Mouse (Mus musculus) kidney, postnatal 36 days (tissue): ENCODE measurements at regions not wholly inside any gene's neighbourhood (a gene's known extent, or its start where the extent isn't known, plus 50 kb on each side); places are given as distances from the start of the nearest gene placed in this dataset.

Experiments
- DNase-seq, 2 experiments: peaks; one replicate each; pipeline ENCODE4 v3.0.0; 2021 to 2022; ENCODE audit warnings: mixed read lengths in 2 of 2

- no peak for DNase-seq
Measured at GRCm38 (mm10) chr2:72677731-72678130, 201.8 kb downstream of the Cdca7 start.

DNA sequence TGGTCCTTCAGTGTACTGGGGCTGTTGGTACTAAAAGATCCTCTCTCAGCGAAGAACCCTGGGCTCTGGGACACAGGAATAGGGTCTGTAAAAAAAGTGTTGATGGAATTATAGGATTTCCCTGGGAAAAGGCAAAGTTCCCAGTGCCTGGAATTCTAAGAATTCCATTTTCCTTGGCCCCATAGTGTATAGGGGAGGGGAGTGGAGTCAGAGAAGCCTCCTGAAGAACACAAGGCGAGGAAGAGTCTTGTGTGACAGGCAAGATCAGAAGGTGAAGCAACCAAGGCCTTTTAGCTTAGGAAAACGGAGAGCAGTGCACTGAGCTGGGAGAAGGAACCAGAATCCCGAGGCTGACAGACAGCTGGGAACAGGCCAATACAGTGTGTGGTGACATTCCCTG lies 212.1 kb downstream of the Cdca7 start:
- no peak for DNase-seq

DNA sequence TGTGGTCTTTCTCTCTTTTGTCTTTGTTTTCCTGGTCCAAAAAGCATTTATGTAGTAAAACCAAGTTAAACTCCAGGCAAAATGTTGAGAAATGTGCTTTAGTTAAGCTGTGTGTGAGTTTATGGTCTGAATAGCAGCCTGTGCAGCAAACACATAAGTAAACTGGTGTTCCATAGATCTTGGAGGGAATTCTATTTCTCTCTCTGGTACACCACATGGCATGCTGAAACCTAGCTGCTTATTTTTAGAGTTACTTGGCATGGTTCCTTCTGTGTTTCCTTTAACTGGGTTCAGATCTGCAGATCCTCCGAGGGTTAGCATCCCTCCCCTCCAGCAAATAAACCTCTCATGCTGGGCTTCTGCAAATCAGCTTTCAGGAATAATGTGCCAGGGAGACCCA lies 225.1 kb downstream of the Cdca7 start:
- no peak for DNase-seq

GRCm38 (mm10) chr2:72703238-72703637 lies 227.3 kb downstream of the Cdca7 start:
- DNase-seq = no peak

DNA sequence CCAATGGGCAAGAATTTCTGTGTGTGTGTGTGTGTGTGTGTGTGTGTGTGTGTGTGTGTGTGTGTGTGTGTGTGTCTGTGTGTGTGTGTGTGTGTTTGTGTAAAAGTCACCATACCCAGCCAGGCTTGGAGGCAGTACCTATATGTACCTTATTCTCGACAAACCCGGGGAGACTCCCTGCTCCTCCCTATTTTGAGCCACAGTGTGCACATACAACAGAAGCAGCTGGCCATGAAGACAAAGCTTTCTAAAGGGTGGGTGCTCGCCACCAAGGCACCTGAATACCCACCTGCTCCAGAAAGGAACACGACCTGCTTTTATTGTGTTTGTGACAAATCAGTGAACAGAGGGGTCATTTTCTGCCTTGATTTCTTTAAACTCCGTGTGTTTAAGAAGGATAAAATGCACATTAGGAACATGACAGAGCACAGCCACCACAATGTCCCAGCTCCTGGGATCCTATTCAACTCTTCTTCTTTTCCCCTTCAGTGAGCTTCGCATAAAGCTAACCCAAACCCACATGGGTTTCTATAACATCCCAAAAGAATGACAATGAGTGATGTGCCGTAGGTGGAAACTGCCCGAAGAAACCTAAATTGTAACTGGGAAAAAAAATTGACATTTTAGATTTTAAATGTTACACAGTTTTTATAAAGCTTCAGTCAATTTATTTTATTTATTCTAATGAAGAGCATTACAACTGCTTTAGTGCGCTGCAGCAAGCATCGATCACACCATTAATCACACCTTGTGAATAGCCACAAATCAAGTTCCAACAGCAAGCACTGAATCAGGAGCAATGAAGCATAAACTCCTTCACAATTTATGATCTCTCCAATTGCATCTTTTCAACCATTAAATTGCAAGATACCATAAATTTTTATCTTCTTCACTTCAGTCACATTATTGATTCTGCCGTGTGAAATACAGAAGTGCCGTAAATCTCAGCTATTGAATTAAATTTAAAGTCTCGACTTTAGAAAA lies 232.0 kb downstream of the Cdca7 start:
- DNase-seq = no peak

- no peak for DNase-seq
Measured at GRCm38 (mm10) chr2:72716931-72717330, 241.0 kb downstream of the Cdca7 start.

DNA sequence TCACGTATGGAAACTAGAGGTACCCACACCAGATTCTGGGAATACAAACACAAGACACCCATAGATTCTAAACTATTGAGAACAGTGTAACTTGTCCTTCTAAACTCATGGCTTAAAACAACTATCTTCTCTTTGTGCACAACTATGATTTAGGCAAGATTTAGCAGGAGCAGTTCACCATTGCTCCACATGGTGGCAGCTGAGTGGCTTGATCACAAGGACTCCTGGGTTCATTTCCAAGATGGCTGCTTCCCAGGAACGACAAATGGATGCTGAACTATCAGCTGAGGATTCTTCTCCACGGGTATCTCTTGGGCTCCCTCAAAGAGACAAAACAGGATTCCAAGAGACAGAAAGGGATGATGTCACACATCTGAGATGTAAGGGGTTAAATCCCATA lies 251.5 kb downstream of the Sp3 start:
- DNase-seq = peak; percentile 16 to 59

DNA sequence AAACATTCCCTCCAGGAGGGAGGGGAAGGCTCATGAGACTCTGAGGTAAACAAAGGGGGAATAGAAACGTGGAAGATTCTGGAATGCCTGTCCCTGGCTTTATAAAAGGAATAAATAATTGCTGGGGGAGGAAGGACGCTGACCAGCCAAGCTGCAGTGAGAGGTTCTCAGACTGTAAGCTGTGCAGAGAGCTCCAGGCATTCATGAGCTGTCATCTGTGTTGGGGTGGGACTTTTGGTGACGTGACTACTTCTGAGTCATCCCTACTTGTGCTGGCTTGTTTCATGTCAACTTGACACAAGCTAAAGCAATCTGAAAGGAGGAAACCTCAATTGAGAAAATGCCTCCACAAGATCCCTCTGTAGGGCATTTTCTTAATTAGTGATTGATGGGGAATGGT lies 246.9 kb downstream of the Sp3 start:
- no peak for DNase-seq

GRCm38 (mm10) chr2:72735035-72735434 lies 245.2 kb downstream of the Sp3 start:
- DNase-seq = no peak

DNA sequence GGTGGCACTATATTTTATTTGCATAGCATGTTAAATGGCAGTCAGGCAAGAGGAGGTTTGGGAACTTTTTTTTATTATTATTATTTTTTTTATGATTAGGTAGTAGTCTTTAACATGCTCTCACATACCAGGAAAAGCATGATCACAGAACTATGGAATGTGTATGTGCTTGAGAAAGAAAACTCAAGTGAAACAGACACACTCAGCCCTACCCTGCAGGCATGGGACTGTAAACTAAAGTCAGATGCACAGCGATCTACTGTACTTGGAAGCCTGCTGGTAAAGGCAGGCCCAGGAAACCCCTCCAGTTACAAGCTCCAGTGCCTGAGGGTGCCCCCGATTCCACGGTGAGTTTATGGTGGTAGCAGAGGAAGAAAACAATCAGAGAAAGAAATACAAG lies 243.6 kb downstream of the Sp3 start:
- no peak for DNase-seq

- DNase-seq = peak; percentile 16 to 34
Measured at GRCm38 (mm10) chr2:72740391-72741361, 239.6 kb downstream of the Sp3 start.

DNA sequence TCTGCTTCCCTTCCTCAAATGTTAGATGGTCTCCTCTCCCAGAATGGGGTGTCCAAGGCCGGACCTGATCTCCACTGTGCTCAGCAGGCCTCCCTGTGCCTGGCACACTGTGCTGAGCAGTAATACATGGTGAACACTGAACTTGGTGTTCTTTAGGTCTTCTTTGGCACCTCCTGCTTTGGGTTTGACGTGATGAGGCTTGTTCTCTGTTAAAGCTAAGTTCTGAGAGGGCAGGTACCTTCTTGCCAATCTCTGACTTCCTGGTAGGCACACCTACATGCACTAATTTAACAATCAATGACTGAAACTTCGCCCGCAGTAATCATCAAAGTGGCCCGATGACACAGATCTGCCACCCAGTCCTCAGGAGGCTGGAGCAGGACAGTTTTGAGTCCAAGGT lies 238.5 kb downstream of the Sp3 start:
- DNase-seq = no peak

- DNase-seq = no peak
Measured at GRCm38 (mm10) chr2:72743651-72744050, 236.6 kb downstream of the Sp3 start.

GRCm38 (mm10) chr2:72744901-72745300 lies 235.3 kb downstream of the Sp3 start:
- no peak for DNase-seq

DNA sequence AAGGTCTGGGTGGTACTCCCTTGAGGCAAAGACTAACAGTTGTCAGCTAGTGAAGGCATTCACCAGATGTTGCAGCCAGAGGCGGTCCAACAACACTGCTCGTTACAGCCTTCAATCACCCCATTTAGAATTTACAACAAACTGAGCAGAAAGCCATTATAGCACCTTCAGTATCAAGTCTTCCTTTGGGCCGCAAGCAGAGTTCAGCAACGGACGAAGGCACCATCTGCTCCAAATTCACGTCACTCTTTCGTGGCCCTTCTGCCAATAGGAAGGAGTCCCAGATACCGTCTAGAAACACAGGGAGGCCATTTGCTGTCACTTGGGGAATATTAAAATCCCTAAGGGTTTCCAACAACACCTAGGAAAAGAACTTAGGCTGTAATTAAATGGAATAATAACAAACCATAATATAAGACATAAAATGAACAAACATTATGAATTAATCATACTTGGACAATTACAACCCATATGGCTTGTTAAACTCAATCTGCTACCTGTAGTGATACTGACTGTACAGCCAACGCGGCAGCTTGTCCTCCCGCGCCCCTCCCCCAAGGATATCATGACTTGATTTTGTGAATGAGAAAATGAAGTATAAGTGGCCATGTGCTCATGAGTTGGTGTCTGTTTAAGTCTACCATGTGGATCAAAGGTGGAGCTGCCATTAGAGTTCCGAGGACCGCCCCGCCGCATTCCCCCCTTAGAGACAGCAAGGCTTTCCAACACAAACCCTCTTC lies 233.6 kb downstream of the Sp3 start:
- DNase-seq = no peak

DNA sequence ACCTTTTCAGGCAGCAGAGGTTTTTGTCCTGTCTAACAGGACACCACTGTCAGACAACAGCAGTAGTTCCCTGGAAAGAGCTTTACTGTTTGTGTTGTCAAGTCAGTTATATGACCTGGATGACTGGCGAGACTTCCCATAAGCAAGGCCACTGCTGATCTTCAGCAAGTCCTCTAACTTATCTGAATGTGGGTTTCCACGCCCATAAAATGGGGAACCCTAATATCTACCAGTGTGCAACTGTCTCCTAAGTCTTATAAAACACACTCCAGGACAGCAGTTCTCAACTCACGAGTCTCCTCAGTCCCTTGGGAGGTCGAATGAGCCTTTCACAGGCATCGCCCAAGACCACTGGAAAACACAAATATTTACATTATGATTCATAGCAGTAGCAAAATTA lies 232.9 kb downstream of the Sp3 start:
- DNase-seq = no peak

GRCm38 (mm10) chr2:72749495-72749894 lies 230.8 kb downstream of the Sp3 start:
- no peak for DNase-seq

DNA sequence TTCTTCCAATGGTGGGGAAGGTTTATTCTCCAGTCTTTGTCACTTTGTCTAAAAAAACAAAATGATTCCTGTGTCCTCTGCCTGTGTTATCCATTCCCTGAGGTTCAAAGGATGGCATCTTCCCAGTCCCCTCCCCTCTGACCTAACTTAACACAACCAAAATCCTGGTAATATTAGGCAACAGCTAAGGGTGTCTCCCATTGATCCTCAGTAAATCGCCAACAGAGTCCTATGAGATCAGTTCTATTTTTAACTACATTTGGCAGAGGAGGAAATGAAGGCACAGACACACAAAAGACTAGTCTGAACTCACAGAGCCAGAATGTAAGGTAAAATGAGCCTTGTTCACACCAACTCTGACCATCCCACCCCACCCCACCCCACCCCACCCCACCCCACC lies 228.8 kb downstream of the Sp3 start:
- DNase-seq = no peak

DNA sequence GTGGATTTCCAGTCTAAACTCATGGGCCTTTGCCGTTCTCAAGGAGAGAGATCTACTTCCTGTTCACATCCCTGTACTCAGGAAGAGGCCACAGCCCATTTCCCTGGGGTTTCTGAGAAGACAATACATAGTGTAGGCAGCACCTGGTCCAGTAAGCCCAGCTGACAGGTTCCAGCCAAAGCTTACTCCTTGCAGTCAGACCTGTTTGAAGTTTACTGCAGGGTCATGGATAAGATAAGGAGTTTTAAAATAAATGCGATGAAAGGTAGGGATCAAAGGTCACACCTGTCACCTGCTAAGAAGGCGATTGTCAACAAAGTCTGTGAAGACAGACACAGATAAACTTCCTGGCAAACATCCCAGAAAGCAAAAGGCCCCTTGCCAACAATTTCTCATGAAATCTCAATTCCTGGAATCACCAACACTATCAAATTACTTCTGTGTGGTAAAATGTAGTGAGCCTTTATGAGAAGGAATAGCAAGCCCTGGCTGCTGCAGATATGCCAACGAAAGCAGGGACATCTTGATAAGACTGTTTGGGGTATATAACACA lies 227.5 kb downstream of the Sp3 start:
- DNase-seq = peak in 1 of 2 experiments; percentile 12

DNA sequence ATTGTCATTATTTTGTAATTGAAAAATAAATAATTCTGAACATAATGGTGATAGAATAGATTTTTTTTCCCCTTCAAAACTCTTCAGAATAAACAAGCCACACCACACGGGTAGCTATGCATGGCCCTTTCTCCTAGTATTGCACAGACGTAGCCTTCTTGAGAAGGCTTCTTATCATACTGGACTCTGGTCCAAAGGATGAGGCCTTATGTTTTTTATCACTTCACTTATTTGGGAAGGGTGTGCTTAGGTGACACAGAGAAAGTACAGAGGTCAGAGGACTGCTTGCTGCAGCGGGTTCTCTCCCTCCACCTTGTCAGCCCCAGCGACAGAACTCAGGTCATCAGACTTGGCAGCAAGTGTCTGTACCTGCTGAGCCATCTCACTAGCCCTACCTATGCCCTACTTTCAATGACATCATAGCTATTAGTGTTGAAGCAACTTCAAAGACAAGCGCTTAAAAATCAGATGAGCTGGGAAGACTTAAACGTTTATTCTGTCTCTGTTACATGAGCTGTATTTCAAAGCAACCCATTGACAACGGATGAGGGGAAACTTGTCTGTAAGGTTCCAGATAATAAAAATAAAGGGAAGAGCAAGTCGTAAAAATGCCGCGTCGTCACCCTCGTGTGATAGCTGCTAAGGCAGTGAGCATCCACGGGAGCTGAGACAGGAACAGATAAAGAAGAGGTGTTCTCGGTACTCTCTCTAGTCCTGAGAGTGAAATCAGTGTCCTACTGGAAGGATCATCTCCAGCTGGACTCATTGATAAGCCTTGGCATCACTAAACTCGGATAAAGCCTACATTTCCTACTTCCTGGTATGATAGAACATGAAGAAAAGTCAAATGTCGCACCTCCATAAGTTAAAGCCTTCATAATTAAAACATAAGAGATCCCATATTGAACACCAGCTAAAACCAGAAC lies 226.2 kb downstream of the Sp3 start:
- DNase-seq = no peak

DNA sequence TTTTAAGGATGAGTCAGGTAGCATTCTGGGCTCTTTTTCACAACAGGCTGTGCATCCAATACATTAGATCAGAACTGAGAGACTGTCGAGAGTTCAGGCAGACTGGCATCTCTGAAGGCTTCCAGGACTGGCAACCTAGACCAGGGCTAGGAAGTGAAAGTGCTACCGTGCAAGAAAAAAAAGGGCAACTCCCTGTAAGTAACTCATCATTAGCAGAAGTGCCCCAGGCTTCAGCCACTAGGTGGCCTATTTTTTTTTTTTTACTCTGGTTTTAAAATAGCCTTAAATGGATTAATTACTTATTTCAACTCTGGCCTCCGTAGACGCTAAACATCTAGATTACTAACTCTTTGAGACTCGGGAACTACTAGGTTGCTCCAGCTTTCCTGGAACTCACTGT lies 216.8 kb downstream of the Sp3 start:
- DNase-seq = no peak
